Mouse (Mus musculus): ENCODE results near the gene Pop5. TPM values are rescaled to one million over a fixed set of nuclear protein-coding genes. Genes with fewer than 3 reads are reported as not detected.

Gene Pop5
- total RNA-seq, 2 experiments from 2014 or later: 28.9 to 30.8 TPM

- intact Hi-C loops (cut with DNase I): no loop called here
Observed at GRCm38 (mm10) chr5:115212861-115213260, 22.8 kb upstream of the Pop5 start.

GRCm38 (mm10) chr5:115214864-115215263 is 20.8 kb upstream of the Pop5 start:
- DNase-seq: peak; percentile 23 to 47
- intact Hi-C loops (cut with DNase I): no loop called here

More at GRCm38 (mm10) chr5:115212861-115213260, 22.8 kb upstream of the Pop5 start:
- DNase-seq: no peak

GRCm38 (mm10) chr5:115215273-115216185 is 20.1 kb upstream of the Pop5 start:
- intact Hi-C loops (cut with DNase I): no loop called here

GRCm38 (mm10) chr5:115217998-115218397 is 17.6 kb upstream of the Pop5 start:
- intact Hi-C loops (cut with DNase I): no loop called here
- DNase-seq: no peak

More at GRCm38 (mm10) chr5:115215273-115216185, 20.1 kb upstream of the Pop5 start:
- no peak for DNase-seq

GRCm38 (mm10) chr5:115220931-115221640 is 14.6 kb upstream of the Pop5 start:
- no peak for DNase-seq
- intact Hi-C loops (cut with DNase I): no loop called here

GRCm38 (mm10) chr5:115222485-115222884 is 13.2 kb upstream of the Pop5 start:
- DNase-seq: no peak
- intact Hi-C loops (cut with DNase I): no loop called here

- DNase-seq: peak; percentile 26 to 42
- intact Hi-C loops (cut with DNase I): no loop called here
Observed at GRCm38 (mm10) chr5:115230830-115231551, 4.6 kb upstream of the Pop5 start.

GRCm38 (mm10) chr5:115231552-115232120 is 4.0 kb upstream of the Pop5 start:
- DNase-seq: no peak
- intact Hi-C loops (cut with DNase I): no loop called here

GRCm38 (mm10) chr5:115232516-115232915 is 3.1 kb upstream of the Pop5 start:
- intact Hi-C loops (cut with DNase I): no loop called here
- DNase-seq: no peak

GRCm38 (mm10) chr5:115233031-115233780 is 2.4 kb upstream of the Pop5 start:
- intact Hi-C loops (cut with DNase I): no loop called here

GRCm38 (mm10) chr5:115234519-115234918 is 1.1 kb upstream of the Pop5 start:
- DNase-seq: no peak
- intact Hi-C loops (cut with DNase I): no loop called here

More at GRCm38 (mm10) chr5:115233031-115233780, 2.4 kb upstream of the Pop5 start:
- no peak for DNase-seq

- intact Hi-C loops (cut with DNase I): loop anchor here (1.0 to 5.0 kb wide), 2 partner anchors 48 to 258 kb away; no protein-coding TSS in a partner anchor
- DNase-seq: peak; percentile 74 to 76
Observed at GRCm38 (mm10) chr5:115235323-115235771, 289 bp upstream of the Pop5 start.

GRCm38 (mm10) chr5:115237803-115238728 is 2.4 kb downstream of the Pop5 start:
- peak; percentile 95 for DNase-seq
- intact Hi-C loops (cut with DNase I): loop anchor here (2.0 to 5.0 kb wide), 2 partner anchors 111 to 261 kb away; partner anchors contain the start of gene Cox6a1

GRCm38 (mm10) chr5:115238729-115239195 is 3.1 kb downstream of the Pop5 start:
- peak; percentile 29 to 41 for DNase-seq
- intact Hi-C loops (cut with DNase I): loop anchor here (5.0 kb wide), 1 partner anchor 261 kb away; no protein-coding TSS in a partner anchor

GRCm38 (mm10) chr5:115240191-115240590 is 4.6 kb downstream of the Pop5 start:
- intact Hi-C loops (cut with DNase I): loop anchor here (2.0 kb wide), 1 partner anchor 21 kb away; no protein-coding TSS in a partner anchor
- no peak for DNase-seq

GRCm38 (mm10) chr5:115255472-115255871 is 19.8 kb downstream of the Pop5 start:
- intact Hi-C loops (cut with DNase I): no loop called here
- no peak for DNase-seq

GRCm38 (mm10) chr5:115256909-115257546 is 21.4 kb downstream of the Pop5 start:
- intact Hi-C loops (cut with DNase I): no loop called here
- DNase-seq: no peak

- intact Hi-C loops (cut with DNase I): loop anchor here (2.0 kb wide), 1 partner anchor 20 kb away; no protein-coding TSS in a partner anchor
- no peak for DNase-seq
Observed at GRCm38 (mm10) chr5:115260356-115260755, 24.7 kb downstream of the Pop5 start.
